Mouse (Mus musculus) spleen, postnatal 14 days (tissue): ENCODE measurements around the gene Vmn1r91.
"Not testable (repeated sequence)": the region's sequence is repeated elsewhere in the genome, so short reads cannot be mapped to it uniquely, and the experiment has no call there.

Experiments used
- DNase-seq, 2 experiments: peaks; one replicate each; pipeline ENCODE4 v3.0.0; 2021 to 2022; ENCODE audit warnings: low spot score in 2 of 2

The Vmn1r91 gene

DNA sequence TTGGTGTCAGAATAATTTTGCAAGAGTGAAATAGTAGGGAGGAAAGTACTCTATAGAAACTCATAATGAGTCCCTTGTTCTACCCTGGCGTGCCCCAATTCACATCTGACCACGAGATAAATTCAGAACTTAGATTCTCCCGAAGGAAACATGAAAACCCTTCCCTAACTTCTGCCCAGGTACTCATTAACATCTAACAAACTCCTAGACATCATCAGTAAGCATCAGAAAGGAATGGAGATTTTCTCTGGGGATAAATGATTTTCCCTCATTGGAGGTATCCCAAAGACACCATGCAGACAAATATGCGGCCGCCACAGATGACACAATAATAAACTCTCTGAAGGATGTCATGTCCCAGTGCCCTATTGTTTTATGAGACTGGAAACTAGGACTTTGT, at the start of gene Vmn1r91:
Gene Vmn1r91 (plus strand): TSS at position 301 of the 400 bp plus-strand sequence.
- not testable (repeated sequence) for DNase-seq

- not testable (repeated sequence) for DNase-seq
These were observed 35.4 kb upstream of the Vmn1r91 start for GRCm38 (mm10) chr7:20064100-20064499.

- DNase-seq, result not testable (repeated sequence)
These were observed 21.4 kb upstream of the Vmn1r91 start for GRCm38 (mm10) chr7:20078118-20078517.

GRCm38 (mm10) chr7:20122479-20122878, 23.0 kb downstream of the Vmn1r91 start, which contains the start of gene Gm16442:
Gene Gm16442 (minus strand): TSS chr7:20122579.
- not testable (repeated sequence) for DNase-seq

DNA sequence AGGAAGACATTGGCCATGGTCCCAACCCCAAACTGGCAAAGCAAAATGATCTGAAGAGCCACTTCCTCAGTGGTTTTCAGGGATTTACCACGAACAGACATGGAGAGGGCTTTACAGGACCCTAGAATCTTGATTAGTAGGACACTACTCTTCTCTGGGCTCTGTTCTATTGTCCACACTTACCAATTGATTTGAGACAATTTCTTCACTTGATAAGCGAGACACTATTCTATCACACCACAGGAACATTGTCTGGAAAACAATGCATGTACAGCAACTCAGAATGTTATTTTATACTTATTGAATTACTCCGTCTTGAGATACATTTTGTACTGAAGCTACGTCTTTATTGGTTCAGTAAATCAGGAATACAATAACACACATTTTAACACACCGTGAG, 39.5 kb downstream of the Vmn1r91 start, which contains the start of gene Vmn1r93:
Gene Vmn1r93 (minus strand): TSS at position 101 of the 400 bp plus-strand sequence.
- DNase-seq, result not testable (repeated sequence)
